Mouse (Mus musculus) frontal cortex, postnatal 10 days (tissue): Measurements from ENCODE around the gene Olfr873.
"Not testable (repeated sequence)": the region's sequence is repeated elsewhere in the genome, so short reads cannot be mapped to it uniquely, and the experiment has no call there.

Source experiments
- DNase-seq, 2 experiments: peaks; one replicate each; pipeline ENCODE4 v3.0.0; 2022; ENCODE audit warnings: low spot score in 2 of 2, mixed read lengths in 1 of 2

The Olfr873 gene

DNA sequence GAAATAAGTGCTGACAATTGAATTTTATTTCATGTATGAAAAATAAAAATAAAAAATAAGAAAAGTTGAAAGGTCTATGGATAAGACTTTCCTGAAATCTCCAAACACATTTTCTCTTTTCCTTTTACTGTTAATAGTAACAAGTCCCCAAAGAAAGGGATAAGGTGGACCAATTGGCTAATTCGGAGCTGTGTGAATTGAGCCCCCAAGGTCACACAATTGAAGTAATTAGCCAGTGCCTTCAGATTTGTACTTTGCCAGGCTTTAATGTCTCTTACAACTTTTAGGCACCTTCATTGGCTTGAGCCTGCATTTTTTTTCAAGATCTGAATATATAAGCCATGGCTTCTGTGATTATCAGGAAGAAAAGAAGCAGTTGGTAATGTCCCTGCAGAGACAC is at the start of gene Olfr873:
Gene Olfr873, plus strand, starts transcription at position 301 of the 400 bp plus-strand sequence.
- no peak for DNase-seq

DNA sequence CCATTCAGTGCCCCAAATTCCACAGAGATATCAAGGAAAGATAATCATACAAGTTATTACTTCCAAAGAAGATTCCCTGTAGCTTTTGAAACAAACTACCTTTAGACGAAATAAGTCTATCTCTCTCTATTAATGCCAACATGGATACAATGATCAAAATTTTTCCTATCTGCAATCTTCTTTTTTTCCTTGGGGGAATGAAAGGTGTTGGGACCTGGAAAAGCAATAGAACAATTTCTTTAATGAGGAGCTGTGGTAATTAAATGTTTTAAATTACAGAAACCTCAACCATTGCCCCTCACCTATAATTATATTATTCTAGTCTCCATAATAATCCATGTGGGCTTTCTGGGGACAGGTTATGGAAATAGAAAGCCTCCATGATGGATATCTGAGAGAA is 16.3 kb upstream of the Olfr873 start, which contains the start of gene Olfr39:
Gene Olfr39, plus strand, starts transcription at position 301 of the 400 bp plus-strand sequence.
- DNase-seq: no peak

DNA sequence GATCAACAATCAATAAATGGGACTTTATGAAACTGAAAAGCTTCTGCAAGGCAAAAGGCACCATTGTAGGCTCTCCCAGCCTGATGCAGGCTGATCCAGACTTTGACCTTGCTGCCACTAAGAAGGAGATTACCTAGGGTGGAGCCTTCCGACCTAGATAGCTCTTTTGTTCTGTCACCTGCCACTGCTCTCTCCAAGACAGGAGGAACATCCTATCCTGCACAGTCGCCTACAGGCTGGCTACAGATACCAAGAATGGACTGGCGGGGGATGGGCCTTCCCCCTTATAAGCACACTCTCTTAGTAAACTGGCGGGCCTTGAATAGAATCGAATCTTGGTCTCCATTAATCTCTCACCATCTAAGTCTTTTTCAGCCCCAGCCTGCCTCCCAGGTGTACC is 2.8 kb upstream of the Olfr873 start:
- not testable (repeated sequence) for DNase-seq

DNA sequence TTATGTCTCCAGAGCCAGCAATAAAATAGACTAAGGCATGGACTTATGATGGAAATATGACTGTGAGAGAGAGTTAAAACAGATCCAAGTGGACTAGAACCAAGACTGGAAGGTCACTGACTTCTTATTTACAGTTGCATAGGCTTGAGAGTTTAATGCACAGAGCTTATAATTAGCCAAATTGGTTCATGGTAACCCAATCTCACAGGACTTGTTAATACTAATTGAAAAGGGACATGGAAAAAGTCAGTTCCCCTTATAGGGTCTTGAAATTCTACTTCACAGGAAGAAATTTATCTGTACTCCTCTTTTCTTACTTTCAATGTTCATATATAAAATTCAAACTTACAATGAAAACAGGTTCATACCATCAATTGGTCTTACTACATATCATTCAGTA is 37.7 kb downstream of the Olfr873 start, which contains the start of gene Olfr18:
Gene Olfr18, minus strand, starts transcription at position 101 of the 400 bp plus-strand sequence.
- DNase-seq: no peak

DNA sequence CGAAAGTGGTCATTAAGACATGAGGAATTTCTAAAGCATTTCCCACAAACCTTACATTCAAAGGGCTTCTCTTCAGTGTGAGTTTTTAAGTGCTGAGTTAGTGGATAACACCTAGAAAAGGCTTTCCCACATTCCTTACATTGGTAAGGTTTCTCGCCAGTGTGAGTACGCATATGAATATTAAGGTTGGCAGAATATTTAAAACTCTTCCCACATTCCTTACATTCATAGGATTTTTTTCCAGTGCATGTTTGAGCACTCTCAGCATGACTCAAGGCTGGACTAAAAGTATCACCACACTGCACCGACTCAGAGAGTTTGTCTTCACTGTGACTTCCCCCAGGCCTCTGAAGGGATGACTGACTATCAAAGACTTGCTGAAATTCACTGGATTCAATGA is 50.2 kb downstream of the Olfr873 start:
- DNase-seq: no peak
